Mouse (Mus musculus) limb, embryonic 11.5 days (tissue): ENCODE measurements around the gene Cideb. TPM values are rescaled to one million over a fixed set of nuclear protein-coding genes. Genes with fewer than 3 reads are reported as not detected.
A peak's percentile ranks its signal among the peaks of the same experiment; 100 is the strongest.

ENCODE experiments used
- ATAC-seq: fragments of 200-750 bp; cut with Nextera tagmentation; 2 replicates; pipeline ENCODE4 v1.8.0; 2017; ENCODE audit warnings: low read depth; ENCODE audit not compliant: insufficient number of reproducible peaks, low FRiP score, low TSS enrichment
- DNase-seq: peaks from one replicate; pipeline ENCODE4 v3.0.0-alpha.2; 2015; ENCODE audit warnings: low spot score
- H3K27ac ChIP-seq: fragments of 300-500 bp; sonication (generic); replicated peaks from 2 replicates; pipeline ENCODE4 v1.5.1; 2014; ENCODE audit warnings: low read depth, mild to moderate bottlenecking, low read length
- H3K27me3 ChIP-seq: fragments of 300-500 bp; sonication (generic); 2 replicates; pipeline ENCODE4 v1.6.1; 2014; ENCODE audit warnings: mild to moderate bottlenecking, low read length, mixed read lengths; ENCODE audit not compliant: control insufficient read depth, insufficient read depth
- H3K36me3 ChIP-seq: fragments of 300-500 bp; sonication (generic); 2 replicates; pipeline ENCODE4 v1.6.1; 2014; ENCODE audit warnings: mild to moderate bottlenecking, low read length, moderate library complexity, mixed read lengths; ENCODE audit not compliant: control insufficient read depth, insufficient read depth
- H3K4me1 ChIP-seq: fragments of 300-500 bp; sonication (generic); 2 replicates; pipeline ENCODE4 v1.6.1; 2014; ENCODE audit warnings: low read length, mixed read lengths; ENCODE audit not compliant: control insufficient read depth, insufficient read depth
- H3K4me2 ChIP-seq: fragments of 300-500 bp; sonication (generic); 2 replicates; pipeline ENCODE4 v1.6.1; 2014; ENCODE audit warnings: low read depth, mild to moderate bottlenecking, moderate library complexity; ENCODE audit not compliant: severe bottlenecking
- H3K4me3 ChIP-seq: fragments of 300-500 bp; sonication (generic); 2 replicates; pipeline ENCODE4 v1.5.1; 2014; ENCODE audit warnings: low read depth, low read length
- H3K9ac ChIP-seq: fragments of 300-500 bp; sonication (generic); 2 replicates; pipeline ENCODE4 v1.6.1; 2014; ENCODE audit warnings: mild to moderate bottlenecking, low read length
- H3K9me3 ChIP-seq: fragments of 300-500 bp; sonication (generic); 2 replicates; pipeline ENCODE4 v1.6.1; 2016; ENCODE audit warnings: low read length; ENCODE audit not compliant: control insufficient read depth
- WGBS: fragments of 180-500 bp; shearing (Covaris S2); extraction: QIAGEN DNeasy Blood & Tissue Kit; methylation state at CpG from one replicate; pipeline ENCODE4 v1.1.7; 2014; 5-methylcytosine and 5-hydroxymethylcytosine counted together
- polyA plus RNA-seq: library from polyadenylated mRNA; unstranded; fragments of >200 nt; fragmentation: Nextera tagmentation; extraction: Ambion mirVana; gene quantifications from 2 replicates; pipeline ENCODE4 v1.2.1, GENCODE M21; 2014

The Cideb gene
- polyA plus RNA-seq, 1 experiment from 2014 or later: 0.37 TPM

DNA sequence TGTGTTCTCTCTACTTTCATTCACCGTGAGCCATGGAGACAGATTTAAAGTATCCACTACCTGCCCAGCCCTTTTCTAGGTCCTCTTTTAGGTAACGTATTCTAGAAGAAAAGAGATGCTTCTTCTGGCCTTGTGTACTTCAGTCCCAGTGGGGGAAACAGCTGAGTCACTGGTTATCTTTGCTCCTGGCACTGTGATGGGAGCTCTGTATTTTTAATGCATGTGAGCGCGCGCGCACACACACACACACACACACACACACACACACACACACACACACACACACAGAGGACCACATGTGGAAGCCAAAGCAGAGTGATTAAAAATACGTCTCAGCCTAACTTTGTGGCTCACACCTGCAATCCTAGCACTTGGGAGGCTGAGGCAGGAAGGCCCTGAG, 34.8 kb downstream of the Cideb start:
- H3K9ac ChIP-seq: no peak overlapping the region
- no peak for DNase-seq
- WGBS: 97% methylated on average over 7 of the region's 7 CpGs
- peaks cover 6% of the 10 kb centered on the region; the same call in 1 of the 2 replicates for H3K4me1 ChIP-seq
- no peak for ATAC-seq
- H3K4me2 ChIP-seq: no peak overlapping the region
- no peaks in the 10 kb centered on the region for H3K27me3 ChIP-seq
- H3K27ac ChIP-seq: no peak overlapping the region
- H3K4me3 ChIP-seq: no peak overlapping the region
- H3K9me3 ChIP-seq: no peaks in the 10 kb centered on the region
- H3K36me3 ChIP-seq: no peaks in the 10 kb centered on the region

DNA sequence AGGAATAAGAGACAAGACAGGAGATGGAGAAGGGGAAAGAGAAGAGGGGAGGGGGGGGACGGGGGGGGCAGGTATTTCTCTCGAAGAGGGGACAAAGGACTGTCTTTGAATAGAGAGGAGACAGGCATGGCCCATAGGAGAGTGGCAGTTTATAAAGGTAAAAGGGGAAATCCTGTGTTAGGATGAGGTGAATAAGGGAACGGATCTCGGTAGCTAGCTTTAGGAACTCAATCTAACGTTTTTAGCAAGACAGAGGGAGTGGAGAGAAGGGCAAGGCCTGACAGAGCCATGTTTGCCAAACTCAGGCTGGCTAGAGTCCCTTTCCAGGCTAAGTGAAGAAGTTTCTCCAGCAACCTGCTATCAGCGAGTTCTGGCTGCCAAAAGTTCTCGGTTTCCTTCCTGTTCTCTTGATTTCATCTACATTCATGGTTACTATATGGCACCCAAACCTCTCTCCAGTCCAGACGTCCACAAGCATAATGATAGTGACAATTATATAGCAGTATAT, 35.8 kb downstream of the Cideb start:
- Histone ChIP-seq H3K9me3 (no peaks in the 10 kb centered on the region), H3K36me3 (no peaks in the 10 kb centered on the region), H3K4me2 (peak overlapping the region; percentile 66), H3K9ac (peak overlapping the region; percentile 14; the same call in 1 of the 2 replicates), H3K4me1 (peaks cover 6% of the 10 kb centered on the region; the same call in 1 of the 2 replicates), H3K27me3 (no peaks in the 10 kb centered on the region), H3K4me3 (peak overlapping the region; percentile 73), H3K27ac (no peak overlapping the region)
- DNase-seq (no peak), ATAC-seq (no peak)
- WGBS: 51% methylated on average over 8 of the region's 8 CpGs

DNA sequence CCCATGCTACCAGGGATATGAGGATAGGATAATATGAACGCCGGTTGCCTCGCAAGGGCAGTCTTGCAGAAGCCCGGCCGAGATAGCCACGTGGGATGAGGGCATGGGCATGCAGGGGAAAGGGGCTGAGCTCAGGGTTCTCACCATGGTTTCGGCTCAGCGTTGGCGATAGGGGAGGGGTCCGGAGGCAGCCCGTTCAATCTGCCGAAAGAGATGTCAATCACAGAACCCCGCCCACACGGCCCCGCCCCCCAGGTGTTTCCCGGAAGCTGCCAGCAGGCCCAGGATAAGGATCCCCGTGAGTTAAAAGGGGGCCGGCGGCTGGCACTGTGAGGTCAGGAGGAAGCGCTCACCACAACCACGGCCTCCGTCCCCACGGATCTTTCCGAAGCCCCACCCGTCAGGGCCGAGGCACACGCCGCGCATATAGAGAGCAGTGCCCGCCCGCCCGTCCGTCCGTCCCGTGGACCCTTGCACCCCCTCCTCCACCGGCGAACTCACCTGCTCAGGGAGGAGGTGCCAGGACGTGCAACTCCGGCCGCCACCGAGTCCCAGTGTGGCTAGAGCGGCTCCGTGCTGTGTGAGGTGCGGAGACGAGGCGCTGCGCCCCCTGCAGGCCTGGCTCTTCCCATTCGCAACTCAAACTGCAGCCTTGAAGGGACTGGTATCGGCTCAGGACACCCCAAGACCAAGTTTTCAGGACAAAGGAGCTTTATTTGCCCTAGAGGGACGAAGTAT, 36.4 kb downstream of the Cideb start, which contains the start of gene Rabggta:
Gene Rabggta (minus strand): TSS at position 564 of the 738 bp plus-strand sequence.
- Histone ChIP-seq H3K27ac (no peak within 1 kb of the TSS; the same call in 1 of the 2 replicates), H3K4me3 (peak within 1 kb of the TSS; percentile 73), H3K4me2 (peak within 1 kb of the TSS; percentile 66), H3K9ac (peak within 1 kb of the TSS; percentile 74), H3K9me3 (no peaks in the 10 kb centered on the region), H3K36me3 (no peaks in the 10 kb centered on the region), H3K4me1 (peaks cover 6% of the 10 kb centered on the region; the same call in 1 of the 2 replicates), H3K27me3 (no peaks in the 10 kb centered on the region)
- DNase-seq (peak; percentile 98), ATAC-seq (peak; percentile 90)
- under 1% methylated on average over 50 of the region's 50 CpGs for WGBS

DNA sequence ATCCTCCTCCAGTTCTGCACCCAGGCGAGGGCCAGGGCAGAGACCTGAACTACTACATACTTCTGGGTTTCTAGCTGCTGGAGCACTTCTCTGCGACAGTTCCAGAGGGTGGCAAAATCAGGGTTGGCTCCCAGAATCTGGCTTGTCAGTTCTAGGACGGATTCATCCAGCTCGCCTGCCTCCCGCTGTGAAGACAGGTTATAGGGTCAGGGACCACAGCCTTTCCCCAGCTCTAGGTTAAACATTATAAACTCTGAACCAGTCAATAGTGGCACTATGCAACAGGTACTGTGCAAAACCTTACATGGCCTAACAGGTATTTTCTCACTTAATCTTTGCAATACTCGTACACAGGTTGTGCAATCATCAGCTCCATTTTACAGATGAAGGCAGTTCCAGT, 37.2 kb downstream of the Cideb start:
- Histone ChIP-seq H3K9me3 (no peaks in the 10 kb centered on the region), H3K36me3 (no peaks in the 10 kb centered on the region), H3K9ac (no peak overlapping the region), H3K4me3 (peak overlapping the region; percentile 73), H3K27ac (no peak overlapping the region), H3K4me2 (peak overlapping the region; percentile 66; the same call in 1 of the 2 replicates), H3K4me1 (peaks cover 6% of the 10 kb centered on the region; the same call in 1 of the 2 replicates), H3K27me3 (no peaks in the 10 kb centered on the region)
- ATAC-seq: no peak
- no peak for DNase-seq
- whole genome bisulfite sequencing: 78% methylated on average over 6 of the region's 6 CpGs

DNA sequence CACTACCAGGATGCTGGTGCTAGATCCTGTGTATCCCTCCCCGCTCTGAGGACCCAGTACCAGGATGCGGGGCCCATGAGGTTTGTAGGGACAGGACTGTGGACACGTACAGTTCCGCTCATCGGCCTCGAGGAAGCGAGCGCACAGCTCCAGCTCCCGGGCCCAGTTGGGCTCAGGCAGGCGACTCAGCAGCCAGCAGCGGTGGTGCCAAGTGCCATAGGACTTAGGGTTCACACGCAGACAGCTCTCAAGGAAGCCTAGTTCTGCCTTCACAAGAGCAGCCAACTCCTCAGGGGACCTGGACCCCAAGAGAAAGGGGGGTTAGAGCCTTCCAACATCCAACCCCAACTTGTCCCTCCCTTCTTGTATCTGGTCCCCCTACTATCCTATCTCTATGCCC, 37.6 kb downstream of the Cideb start:
- ATAC-seq (no peak), DNase-seq (no peak)
- Histone ChIP-seq H3K27me3 (no peaks in the 10 kb centered on the region), H3K9ac (no peak overlapping the region), H3K4me1 (peaks cover 6% of the 10 kb centered on the region; the same call in 1 of the 2 replicates), H3K4me3 (no peak overlapping the region; the same call in 1 of the 2 replicates), H3K9me3 (no peaks in the 10 kb centered on the region), H3K27ac (no peak overlapping the region), H3K36me3 (no peaks in the 10 kb centered on the region), H3K4me2 (no peak overlapping the region)
- WGBS: 93% methylated on average over 12 of the region's 12 CpGs

DNA sequence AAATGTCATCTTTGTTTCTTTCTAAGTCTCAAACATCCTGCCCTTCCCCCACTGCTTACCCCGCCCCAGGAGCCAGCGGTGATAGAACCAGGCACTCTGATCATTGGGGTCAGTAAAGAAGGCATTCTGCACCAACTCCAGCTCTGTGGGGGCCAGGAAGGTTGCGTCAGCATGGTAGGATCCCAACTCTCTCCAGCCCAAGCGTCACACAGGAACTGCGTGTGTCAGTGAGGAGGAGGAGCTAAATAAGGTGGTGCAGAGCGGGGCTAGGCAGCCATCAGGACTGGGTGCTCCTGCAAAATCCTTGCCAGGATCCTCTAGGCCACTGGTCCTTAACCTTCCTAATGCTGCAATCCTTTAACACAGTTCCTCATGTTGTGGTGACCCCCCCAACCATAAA, 38.5 kb downstream of the Cideb start:
- Histone ChIP-seq H3K27ac (no peak overlapping the region), H3K4me1 (peaks cover 6% of the 10 kb centered on the region; the same call in 1 of the 2 replicates), H3K27me3 (no peaks in the 10 kb centered on the region), H3K4me2 (no peak overlapping the region), H3K9me3 (no peaks in the 10 kb centered on the region), H3K36me3 (no peaks in the 10 kb centered on the region), H3K9ac (no peak overlapping the region), H3K4me3 (no peak overlapping the region)
- DNase-seq (no peak), ATAC-seq (no peak)
- 83% methylated on average over 6 of the region's 6 CpGs for WGBS

DNA sequence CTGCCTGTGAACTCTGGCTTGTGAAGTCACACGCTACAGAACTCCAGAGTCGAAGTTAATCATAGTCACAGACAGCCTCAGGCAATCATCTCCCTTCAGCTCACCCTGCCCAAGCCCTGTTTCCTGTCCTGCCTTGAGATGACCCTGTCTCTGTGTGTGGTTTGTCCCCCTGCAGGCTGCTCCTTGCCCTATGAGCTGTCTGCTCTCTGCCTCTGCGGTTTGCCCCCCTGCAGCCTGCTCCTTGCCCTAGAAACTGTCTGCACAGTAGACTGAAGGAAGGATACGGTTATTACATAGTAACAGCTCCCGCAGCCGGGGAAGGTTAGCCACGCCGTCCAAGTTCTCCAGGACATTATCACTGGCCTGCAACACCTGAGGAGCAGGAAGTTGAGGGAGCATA, 41.4 kb downstream of the Cideb start:
- Histone ChIP-seq H3K9ac (no peak overlapping the region), H3K9me3 (no peaks in the 10 kb centered on the region), H3K4me2 (no peak overlapping the region), H3K36me3 (no peaks in the 10 kb centered on the region), H3K27me3 (peaks cover 7% of the 10 kb centered on the region), H3K27ac (no peak overlapping the region), H3K4me3 (no peak overlapping the region), H3K4me1 (peaks cover 6% of the 10 kb centered on the region; the same call in 1 of the 2 replicates)
- DNase-seq (no peak), ATAC-seq (no peak)
- 81% methylated on average over 8 of the region's 8 CpGs for WGBS

DNA sequence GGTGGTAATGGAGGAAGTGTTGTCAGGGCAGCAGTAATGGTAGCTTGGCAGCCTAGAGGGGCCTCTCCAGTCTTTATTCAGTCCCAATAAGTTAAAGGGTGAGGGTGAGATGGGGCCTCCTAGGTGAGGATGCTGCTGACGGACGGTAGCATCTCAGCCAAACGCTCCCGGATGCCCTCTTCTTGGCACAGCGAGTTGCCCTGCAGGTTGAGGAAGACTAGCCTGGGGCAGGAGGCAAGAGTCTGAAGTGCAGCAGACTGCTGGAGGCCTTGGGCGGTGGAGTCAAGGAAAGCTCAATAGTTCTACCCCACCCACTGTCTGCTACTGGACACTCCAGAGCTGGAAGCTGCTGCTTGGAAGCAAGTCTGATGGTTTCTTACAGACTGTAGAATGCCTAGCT, 42.0 kb downstream of the Cideb start:
- 92% methylated on average over 6 of the region's 6 CpGs for WGBS
- Histone ChIP-seq H3K9ac (no peak overlapping the region), H3K4me3 (no peak overlapping the region), H3K27ac (no peak overlapping the region), H3K4me1 (peaks cover 4% of the 10 kb centered on the region; the same call in 1 of the 2 replicates), H3K36me3 (no peaks in the 10 kb centered on the region), H3K9me3 (no peaks in the 10 kb centered on the region), H3K27me3 (peaks cover 7% of the 10 kb centered on the region), H3K4me2 (no peak overlapping the region)
- ATAC-seq: no peak
- no peak for DNase-seq
